Mouse (Mus musculus) forelimb bud, embryonic 11.5 days (tissue): ENCODE data around the gene Evx2.

Experiments
- DNase-seq: peaks from one replicate; pipeline ENCODE4 v3.0.0-alpha.2; 2012; ENCODE audit warnings: low read depth, low spot score

Evx2 gene

DNA sequence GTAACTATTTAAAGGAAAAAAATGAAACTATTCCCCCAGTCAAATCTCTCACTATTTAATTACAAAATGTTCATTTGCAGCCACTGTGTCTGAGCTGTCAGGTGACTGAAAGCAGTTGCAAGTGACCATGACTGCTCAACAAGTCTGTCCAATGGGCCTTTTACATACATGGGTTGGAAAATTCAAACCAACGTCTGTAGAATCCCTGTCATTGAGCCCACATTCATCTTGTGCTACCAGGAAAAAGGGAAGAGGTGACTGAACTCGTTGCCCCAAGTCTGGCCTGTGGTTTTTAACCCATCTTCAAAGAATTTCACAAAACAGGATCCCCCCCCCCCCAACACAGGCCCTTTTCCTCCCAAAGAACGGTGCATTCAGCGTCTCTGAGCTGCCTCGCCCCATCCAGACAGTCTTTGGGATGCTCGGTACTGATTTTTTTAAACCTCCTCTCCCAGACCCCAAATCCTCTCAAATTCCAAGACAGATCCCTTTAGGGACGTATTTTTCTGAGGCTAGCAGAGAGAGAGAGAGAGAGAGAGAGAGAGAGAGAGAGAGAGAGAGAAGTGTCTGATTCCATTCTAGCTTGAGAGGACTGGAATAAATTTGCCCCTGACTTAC is 36.6 kb upstream of the Evx2 start:
- DNase-seq: no peak

DNA sequence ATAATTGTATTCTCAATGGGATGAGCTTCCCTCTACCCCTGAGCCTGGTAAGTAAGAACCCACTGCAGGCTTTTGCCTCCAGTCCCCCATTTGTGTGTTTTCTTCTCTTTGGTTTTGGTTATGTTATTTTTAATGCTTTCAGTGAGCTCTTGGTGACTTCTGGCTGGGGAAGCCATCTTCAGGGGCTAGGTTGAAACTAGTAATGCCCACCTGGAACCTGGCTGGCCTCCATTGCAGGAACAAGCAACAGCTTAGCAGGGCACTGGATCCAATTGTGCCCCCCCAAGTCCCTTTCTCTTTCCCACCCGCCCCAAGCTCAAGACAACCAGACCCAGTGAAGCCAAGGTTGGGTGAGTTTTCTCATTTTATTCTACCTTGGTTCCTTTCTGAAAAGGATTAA is 36.0 kb upstream of the Evx2 start:
- DNase-seq: no peak

DNA sequence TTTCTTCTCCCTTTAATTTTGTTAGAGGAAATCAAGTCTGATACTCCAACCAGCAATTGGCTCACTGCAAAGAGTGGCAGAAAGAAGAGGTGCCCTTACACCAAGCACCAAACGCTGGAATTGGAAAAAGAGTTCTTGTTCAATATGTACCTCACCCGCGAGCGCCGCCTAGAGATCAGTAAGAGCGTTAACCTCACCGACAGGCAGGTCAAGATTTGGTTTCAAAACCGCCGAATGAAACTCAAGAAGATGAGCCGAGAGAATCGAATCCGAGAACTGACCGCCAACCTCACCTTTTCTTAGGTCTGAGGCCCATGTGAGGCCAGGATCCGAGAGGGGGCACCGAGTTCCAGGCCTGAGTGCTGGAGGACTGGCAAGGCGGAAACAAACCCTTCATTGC is 34.7 kb upstream of the Evx2 start:
- DNase-seq: peak; percentile 81

GRCm38 (mm10) chr2:74693432-74693827 is 34.1 kb upstream of the Evx2 start:
- DNase-seq: no peak

DNA sequence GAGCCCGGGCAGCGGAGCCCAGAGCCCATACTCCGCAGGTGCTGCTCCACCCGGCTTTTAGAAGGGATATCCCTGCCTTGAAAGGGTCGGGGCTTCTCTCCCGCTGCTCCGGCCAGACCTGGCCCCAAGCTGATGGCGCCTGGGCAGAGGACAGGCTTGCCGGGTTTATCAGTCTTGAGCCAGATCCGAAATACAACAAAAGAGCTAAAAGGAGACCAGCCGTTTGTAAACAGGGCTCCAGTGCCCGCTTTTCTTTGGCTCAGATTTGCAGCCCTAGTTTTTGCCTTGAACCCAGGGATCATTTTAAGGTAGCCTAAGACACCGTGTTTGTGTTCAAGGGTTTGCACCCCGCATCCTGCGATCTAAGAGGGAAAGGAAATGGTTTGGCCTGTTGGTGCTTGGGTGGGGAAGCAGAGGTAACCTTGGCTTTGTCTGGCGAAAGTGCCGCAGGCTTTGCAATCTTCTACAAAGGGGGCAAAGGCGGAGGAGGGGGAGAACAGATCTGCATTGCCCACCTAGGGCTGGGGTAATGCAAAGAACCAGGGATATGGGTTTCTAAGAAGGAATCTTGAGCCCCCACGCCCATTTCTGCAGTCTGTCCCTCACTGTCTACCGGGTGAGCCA is 33.6 kb upstream of the Evx2 start:
- no peak for DNase-seq

DNA sequence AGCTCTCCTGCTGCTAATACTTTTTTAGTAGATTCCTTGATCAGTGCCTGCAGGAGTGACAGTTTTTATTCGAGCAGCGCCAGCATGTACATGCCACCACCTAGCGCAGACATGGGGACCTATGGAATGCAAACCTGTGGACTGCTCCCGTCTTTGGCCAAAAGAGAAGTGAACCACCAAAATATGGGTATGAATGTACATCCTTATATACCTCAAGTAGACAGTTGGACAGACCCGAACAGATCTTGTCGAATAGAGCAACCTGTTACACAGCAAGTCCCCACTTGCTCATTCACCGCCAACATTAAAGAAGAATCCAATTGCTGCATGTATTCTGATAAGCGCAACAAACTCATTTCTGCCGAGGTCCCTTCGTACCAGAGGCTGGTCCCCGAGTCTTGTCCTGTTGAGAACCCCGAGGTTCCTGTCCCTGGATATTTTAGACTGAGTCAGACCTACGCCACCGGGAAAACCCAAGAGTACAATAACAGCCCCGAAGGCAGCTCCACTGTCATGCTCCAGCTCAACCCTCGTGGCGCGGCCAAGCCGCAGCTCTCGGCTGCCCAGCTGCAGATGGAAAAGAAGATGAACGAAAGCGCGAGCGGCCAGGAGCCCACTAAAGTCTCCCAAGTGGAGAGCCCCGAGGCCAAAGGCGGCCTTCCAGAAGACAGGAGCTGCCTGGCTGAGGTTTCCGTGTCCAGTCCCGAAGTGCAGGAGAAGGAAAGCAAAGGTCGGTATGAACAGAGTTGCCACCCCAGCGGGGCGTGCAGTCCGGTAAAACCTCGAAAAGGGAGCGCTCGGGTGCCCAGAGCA is 32.8 kb upstream of the Evx2 start:
- DNase-seq: no peak

DNA sequence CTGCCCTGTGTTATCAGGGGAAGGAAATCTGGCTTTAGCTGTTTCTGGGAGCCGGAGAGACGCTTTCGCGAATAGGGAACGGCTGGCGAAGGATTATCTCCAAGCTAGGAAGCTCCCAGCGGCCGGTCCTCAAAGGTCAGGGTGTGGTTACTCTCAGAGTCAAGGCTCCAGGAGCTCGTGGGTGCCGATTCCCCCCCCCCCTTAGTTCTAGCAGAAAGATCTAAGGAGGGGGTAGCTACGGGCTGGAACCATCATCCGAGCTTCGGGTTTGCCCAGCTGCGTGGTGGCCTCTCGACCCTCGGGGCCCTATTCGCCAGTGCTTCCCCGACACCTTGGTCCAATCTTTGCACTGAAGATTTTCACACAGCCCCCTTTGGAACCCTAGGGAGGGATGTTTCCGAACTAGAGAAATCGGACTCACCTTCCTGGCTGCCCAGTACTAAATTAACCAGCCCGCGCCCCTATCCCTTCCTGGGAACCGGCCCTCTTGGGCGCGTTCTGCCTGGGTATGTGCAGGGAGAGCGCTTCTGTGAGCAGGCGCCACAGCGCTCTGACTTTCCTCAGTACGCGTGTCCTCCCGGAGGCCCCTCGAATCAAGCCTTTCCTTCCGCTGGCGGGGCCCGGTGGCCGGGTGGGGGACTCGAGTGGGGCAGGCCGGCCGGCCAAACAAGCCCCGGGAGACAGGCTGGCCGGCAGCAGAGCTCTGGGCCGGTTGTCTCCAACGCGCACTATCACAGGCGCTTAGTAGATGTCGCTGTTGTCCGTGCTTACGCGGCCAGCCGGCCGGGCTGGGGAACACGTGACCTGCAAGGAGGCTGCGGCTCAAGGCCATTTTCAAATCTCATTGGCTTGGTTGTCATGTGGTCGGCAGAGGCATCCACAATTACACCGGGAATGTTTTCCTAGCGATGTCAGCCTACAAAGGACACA is 31.9 kb upstream of the Evx2 start, which contains the start of gene Hoxd10:
Gene Hoxd10, plus strand, starts transcription at position 903 of the 930 bp plus-strand sequence.
- peak; percentile 94 for DNase-seq

GRCm38 (mm10) chr2:74690338-74690716 is 31.0 kb upstream of the Evx2 start:
- no peak for DNase-seq

DNA sequence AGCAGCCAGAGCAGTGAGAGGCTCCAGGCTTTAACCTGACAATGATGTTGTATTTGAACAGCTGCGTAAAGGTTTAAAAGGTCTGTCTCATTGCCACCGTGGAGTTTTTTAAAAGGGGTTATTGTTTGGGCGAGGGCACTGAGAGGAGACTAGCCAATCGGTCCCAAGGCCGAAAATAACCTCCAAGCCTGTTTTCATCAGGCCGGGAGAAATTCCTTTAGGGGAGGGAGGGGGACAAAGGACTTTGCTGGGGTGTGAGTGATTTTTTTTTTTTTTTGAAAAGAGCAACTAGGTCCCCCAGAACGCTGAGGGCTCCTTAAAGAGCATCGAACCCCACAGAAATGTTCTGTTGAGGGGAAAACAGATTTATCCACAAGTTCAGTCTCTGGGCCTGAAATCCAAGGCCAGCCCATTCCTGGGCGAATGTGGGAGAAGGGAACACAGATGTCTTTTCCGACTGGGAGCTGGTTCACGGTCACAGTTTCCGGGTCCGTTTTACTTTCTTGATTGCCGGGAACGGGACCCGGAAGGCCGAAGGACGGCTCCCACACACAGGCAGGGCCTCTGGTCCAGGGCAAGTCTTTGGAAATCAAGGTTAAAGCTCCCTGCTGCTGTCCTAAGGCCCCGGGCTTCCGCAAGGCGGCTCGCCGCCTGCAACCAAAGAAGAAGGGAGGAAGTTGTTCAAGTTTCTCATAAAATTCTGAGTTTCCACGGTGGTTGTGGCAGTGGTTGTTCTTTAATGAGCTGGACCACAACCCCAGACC is 30.4 kb upstream of the Evx2 start:
- no peak for DNase-seq

- DNase-seq: no peak
Observed at GRCm38 (mm10) chr2:74688795-74689573, 29.6 kb upstream of the Evx2 start.

- no peak for DNase-seq
Observed at GRCm38 (mm10) chr2:74687698-74688555, 28.6 kb upstream of the Evx2 start.

DNA sequence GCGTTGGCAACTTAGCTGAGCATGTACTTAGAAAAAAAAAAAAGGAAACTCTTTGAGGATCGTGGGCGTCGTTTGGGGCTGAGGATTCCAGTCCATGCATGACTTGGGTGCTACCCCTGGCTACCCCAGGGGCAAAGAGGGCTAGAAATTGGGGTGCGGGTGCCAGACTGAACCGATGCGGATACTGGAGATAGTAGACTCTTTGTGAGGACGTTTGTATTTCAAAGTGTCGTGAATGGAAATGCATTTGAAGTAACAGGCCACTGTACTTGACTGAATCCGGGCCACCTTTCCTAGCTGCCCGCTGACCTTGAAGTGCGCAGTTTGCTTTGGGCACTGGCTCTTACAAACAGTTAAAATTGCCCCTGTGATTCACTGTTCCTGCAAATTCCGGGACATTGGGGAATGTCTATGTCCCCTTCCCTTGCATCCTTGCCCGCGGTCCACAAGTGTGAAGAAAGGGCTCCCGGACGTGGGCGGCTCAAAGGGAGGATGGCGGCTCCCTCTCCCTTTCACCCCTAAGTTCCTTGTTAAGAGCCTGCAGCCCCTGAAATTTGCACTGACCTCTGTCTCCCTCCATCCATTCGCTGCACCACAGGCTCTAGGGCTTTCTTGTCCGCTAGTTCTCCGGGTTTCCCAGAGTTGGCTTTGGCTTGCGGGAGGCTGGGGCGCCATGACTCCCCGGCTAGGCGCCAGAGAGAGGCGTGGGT is 27.8 kb upstream of the Evx2 start:
- no peak for DNase-seq

- peak; percentile 91 for DNase-seq
Observed at GRCm38 (mm10) chr2:74686301-74686987, 27.1 kb upstream of the Evx2 start.

DNA sequence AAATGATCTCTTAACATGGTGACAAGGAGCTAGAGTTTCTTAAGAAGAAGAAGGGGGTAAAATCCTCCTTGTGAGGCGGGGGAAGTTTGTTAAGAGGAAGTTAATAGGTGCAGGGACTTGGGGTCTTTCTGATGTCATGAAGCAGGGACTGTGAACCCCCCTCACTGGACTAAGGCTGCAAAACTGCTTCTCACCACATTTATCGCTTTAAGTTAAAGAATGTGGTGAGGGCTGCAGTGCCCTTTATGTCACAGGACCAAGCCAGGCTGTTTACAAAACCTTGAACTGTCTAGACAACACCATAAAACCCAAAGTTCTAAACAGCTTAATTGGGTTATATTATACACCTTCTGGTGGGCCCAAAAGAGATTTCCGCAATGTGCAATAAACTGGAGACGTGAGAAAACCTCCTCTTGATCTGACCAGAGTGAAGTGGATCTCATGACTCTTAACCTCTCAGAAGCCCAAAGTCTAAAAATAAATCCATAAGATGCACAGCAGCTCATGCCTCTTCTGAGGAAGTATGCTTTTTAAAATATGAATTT is 25.8 kb upstream of the Evx2 start:
- DNase-seq: no peak

GRCm38 (mm10) chr2:74684106-74684505 is 24.7 kb upstream of the Evx2 start:
- no peak for DNase-seq

DNA sequence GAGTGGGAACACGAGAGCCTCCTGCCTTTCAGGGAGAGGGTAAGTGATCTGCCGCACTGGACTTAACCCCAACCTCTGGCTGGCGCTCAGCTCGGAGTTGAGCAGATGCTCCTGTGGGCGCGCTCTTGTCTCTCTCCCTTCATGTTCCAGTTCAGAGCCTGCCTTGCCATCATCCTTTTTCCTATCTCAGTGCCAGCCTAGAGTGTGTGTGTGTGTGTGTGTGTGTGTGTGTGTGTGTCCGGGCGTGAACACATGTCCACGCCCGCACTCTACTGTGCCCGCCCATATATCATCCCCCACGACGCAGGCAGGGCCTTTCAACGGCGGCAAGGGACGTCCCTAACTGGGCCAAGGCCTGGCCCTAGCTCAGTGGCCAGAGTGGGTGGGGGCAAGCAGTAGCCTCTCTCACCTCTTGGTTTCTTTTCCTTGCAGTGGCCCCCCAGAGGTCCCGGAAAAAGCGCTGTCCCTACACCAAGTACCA is 24.2 kb upstream of the Evx2 start:
- no peak for DNase-seq

DNA sequence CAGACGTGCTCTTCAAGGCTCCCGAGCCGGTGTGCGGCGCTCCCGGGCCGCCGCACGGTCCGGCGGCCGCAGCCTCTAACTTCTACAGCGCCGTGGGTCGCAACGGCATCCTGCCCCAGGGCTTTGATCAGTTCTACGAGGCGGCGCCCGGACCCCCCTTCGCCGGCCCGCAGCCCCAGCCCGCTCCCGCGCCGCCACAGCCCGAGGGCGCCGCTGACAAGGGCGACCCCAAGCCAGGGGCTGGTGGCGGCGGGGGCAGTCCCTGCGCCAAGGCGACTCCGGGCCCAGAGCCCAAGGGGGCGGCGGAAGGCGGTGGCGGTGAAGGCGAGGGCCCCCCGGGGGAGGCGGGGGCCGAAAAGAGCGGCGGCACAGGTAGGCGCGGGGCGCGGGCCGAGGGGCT is 23.4 kb upstream of the Evx2 start:
- DNase-seq: no peak
